Mouse (Mus musculus) cortical plate, adult 2 months (tissue): ENCODE results near the gene Pld5.

Experiments
- CTCF ChIP-seq: fragments of 200-500 bp; IDR thresholded peaks from 2 replicates; pipeline ENCODE4 v1.5.1; 2011; ENCODE audit warnings: mild to moderate bottlenecking, control low read depth, low read length; ENCODE audit not compliant: insufficient read depth; ENCODE audit errors: extremely low read depth
- POLR2A ChIP-seq: fragments of 200-500 bp; IDR thresholded peaks from 2 replicates; pipeline ENCODE4 v1.6.1; 2011; ENCODE audit warnings: mild to moderate bottlenecking, low read length, control low read depth; ENCODE audit not compliant: insufficient read depth; ENCODE audit errors: extremely low read depth

GRCm38 (mm10) chr1:176013497-176014268, 261.4 kb downstream of the Pld5 start:
- TF ChIP-seq CTCF (no peak), POLR2A (no peak)
